Mouse (Mus musculus): ENCODE data around the gene Mapk1ip1.

DNA sequence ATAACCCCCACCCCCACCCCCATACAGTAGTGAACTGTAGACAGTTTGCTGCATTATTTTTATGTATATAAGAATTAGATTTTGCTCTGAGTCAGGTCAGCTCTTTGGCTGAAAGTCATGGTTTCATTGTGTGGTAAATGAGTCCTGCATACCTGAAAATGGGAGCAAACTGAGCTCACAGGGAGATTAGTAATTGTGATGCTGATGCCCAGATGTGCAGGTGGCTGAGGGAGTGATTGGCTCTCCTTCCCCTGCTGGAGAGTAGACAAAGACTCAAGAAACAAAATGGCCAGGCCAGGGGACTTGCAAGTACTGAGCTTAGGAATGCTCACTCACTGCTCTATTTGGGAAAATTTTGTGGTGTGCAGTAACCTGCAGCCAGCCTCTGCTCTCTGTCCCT lies 4.0 kb upstream of the Mapk1ip1 start:
- TF ChIP-seq POLR2A (IDR thresholded peaks at IDR 0.05; ENCODE audit: extremely low read depth, insufficient read depth, low read length) (no peak), CTCF (IDR thresholded peaks at IDR 0.05; ENCODE audit: extremely low read depth, insufficient read depth, low read length) (no peak)
